Mouse (Mus musculus): Measurements from ENCODE around the gene Ptprn. TPM values are rescaled to one million over a fixed set of nuclear protein-coding genes. Genes with fewer than 3 reads are reported as not detected.

The Ptprn gene
- polyA plus RNA-seq (2015; fragmentation: Nextera tagmentation; extraction: Ambion mirVana): 36.9 and 40.6 TPM in 2 replicates

DNA sequence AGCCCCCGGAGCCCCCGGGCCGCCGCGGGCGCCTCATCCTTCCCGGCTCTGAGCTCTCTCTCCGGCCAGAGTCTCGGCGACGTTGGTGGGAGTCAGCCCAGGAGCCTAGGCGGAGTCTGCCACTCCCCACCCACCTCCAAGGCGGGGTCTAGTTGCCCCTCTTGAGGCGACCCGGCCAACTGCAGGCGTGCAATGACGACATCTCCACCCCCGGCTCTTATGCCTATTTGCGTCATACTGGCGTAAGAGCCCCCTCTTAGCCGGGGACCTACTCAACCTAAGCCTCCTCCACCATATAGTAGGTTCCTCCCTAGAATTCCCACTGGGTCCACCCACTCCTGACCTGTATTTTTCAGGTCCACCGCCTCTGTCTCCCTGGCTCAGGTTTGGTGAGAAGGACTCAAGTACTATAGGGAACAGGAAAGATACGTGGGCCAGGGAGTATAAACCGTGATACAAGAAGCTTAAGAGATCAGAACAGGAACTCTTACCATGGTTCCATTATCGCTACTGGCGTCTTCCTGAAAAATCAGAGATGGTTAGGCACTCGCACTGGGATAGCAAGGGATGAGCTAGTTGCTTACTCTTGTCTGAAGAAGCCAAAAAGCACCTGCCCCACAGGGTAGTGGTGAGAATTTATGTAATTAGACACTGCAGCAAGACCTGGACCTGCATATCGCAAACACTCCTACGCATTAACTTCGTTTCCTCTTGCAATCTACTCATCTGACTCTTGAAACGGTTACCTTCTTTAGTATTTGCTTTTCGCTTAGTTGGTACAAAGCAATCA lies at the start of gene Ptprn:
Ptprn (minus strand) TSS at position 412 of the 790 bp plus-strand sequence.
- H3K27ac ChIP-seq (ENCODE audit: low read depth, low read length): peak within 1 kb of the TSS; percentile 64; the same call in 1 of the 2 replicates
- H3K4me3 ChIP-seq (ENCODE audit: low read length): peak within 1 kb of the TSS; percentile 71
- H3K9me3 ChIP-seq (ENCODE audit: control insufficient read depth, low read length): no peaks in the 10 kb centered on the region
- H3K4me2 ChIP-seq (ENCODE audit: low read length): peak within 1 kb of the TSS; percentile 56
- ATAC-seq: peak; percentile 92
- WGBS: 10% methylated on average over 29 of the region's 32 CpGs
- H3K36me3 ChIP-seq (ENCODE audit: control insufficient read depth, insufficient read depth, low read length): no peaks in the 10 kb centered on the region
- H3K27me3 ChIP-seq (replicated peaks; ENCODE audit: control insufficient read depth, insufficient read depth, low read length): peaks cover 3% of the 10 kb centered on the region; the same call in 1 of the 2 replicates
- H3K4me1 ChIP-seq (ENCODE audit: control insufficient read depth, insufficient read depth, low read depth, low read length): no peaks in the 10 kb centered on the region; the same call in 1 of the 2 replicates
- peak within 1 kb of the TSS; percentile 76 for H3K9ac ChIP-seq (ENCODE audit: low read depth, low read length)

DNA sequence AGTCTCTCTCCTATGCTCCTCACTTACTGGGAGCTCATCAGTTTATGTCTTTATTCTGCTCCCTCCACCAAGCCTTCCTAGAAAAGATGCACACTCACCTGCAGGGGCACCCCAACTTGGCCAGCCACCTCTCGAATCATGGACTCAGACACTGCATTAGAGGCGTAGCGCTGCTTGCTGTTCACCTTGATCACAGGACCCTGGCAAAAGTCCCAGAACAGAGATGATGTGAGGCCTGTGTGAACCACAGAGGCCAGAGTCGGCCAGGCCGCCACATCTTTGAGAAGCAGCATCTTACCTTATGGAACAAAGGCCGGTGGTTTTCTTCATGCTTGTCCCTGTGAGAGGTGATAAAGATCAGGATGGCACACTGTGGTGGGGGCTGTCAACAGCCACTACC lies 47.4 kb upstream of the Ptprn start:
- H3K9ac ChIP-seq (ENCODE audit: low read depth, low read length): no peak overlapping the region
- no peak overlapping the region for H3K27ac ChIP-seq (ENCODE audit: low read depth, low read length)
- H3K4me3 ChIP-seq (ENCODE audit: low read length): no peak overlapping the region
- no peaks in the 10 kb centered on the region for H3K27me3 ChIP-seq (replicated peaks; ENCODE audit: control insufficient read depth, insufficient read depth, low read length)
- H3K4me2 ChIP-seq (ENCODE audit: low read length): no peak overlapping the region
- no peak for ATAC-seq
- peaks cover 6% of the 10 kb centered on the region for H3K4me1 ChIP-seq (ENCODE audit: control insufficient read depth, insufficient read depth, low read depth, low read length)
- H3K36me3 ChIP-seq (ENCODE audit: control insufficient read depth, insufficient read depth, low read length): peaks cover 41% of the 10 kb centered on the region
- H3K9me3 ChIP-seq (ENCODE audit: control insufficient read depth, low read length): no peaks in the 10 kb centered on the region
- 92% methylated on average over 6 of the region's 6 CpGs for WGBS

DNA sequence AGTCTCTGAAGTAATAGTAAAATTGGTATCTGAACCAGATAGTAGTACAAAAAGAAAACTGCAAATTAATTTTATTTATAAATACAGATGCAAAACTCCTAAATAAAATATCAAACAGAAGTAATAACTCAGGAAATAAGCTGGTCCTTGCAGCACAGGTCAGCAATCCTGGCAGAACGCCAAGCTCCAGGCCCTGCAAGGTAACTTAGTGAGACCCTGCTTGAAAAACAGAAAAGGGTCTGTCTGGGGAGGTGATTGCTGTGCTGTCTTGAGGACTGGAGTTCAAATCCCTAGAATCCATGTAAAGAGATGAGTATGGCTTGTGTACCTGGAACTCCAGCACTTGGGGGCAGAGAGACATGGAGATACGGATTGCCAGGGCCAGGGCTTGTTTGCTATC lies 40.4 kb upstream of the Ptprn start:
- ATAC-seq: no peak
- Histone ChIP-seq H3K4me2 (ENCODE audit: low read length) (no peak overlapping the region), H3K27me3 (replicated peaks; ENCODE audit: control insufficient read depth, insufficient read depth, low read length) (no peaks in the 10 kb centered on the region), H3K4me3 (ENCODE audit: low read length) (no peak overlapping the region), H3K27ac (ENCODE audit: low read depth, low read length) (no peak overlapping the region), H3K36me3 (ENCODE audit: control insufficient read depth, insufficient read depth, low read length) (peaks cover 12% of the 10 kb centered on the region; the same call in 1 of the 2 replicates), H3K9me3 (ENCODE audit: control insufficient read depth, low read length) (no peaks in the 10 kb centered on the region), H3K4me1 (ENCODE audit: control insufficient read depth, insufficient read depth, low read depth, low read length) (no peaks in the 10 kb centered on the region), H3K9ac (ENCODE audit: low read depth, low read length) (no peak overlapping the region)
- WGBS: 85% methylated on average over 2 of the region's 2 CpGs

DNA sequence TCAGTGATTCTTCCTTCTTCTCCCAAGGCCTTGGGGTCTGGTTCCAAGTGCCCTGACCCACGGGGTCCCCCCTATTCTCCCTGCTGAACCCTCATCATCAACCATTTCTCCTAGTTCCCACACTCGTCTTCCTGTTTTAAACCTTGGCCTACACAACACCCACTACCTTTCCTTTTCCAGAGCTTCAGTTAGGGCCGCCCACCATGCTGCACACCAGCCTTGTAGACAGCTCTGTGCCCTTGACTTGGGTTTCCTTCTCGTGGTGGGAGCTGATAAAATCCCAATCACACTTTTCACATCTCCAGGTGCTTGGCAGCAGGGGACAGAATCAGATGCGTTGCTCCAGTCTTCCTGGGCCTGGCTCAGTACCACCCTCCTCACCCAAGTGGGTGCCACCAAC lies 30.0 kb upstream of the Ptprn start:
- Histone ChIP-seq H3K4me2 (ENCODE audit: low read length) (no peak overlapping the region), H3K4me1 (ENCODE audit: control insufficient read depth, insufficient read depth, low read depth, low read length) (peaks cover 8% of the 10 kb centered on the region), H3K9me3 (ENCODE audit: control insufficient read depth, low read length) (no peaks in the 10 kb centered on the region), H3K27me3 (replicated peaks; ENCODE audit: control insufficient read depth, insufficient read depth, low read length) (no peaks in the 10 kb centered on the region), H3K9ac (ENCODE audit: low read depth, low read length) (no peak overlapping the region), H3K27ac (ENCODE audit: low read depth, low read length) (no peak overlapping the region), H3K36me3 (ENCODE audit: control insufficient read depth, insufficient read depth, low read length) (no peaks in the 10 kb centered on the region), H3K4me3 (ENCODE audit: low read length) (no peak overlapping the region)
- no peak for ATAC-seq
- WGBS: 79% methylated on average over 5 of the region's 5 CpGs

DNA sequence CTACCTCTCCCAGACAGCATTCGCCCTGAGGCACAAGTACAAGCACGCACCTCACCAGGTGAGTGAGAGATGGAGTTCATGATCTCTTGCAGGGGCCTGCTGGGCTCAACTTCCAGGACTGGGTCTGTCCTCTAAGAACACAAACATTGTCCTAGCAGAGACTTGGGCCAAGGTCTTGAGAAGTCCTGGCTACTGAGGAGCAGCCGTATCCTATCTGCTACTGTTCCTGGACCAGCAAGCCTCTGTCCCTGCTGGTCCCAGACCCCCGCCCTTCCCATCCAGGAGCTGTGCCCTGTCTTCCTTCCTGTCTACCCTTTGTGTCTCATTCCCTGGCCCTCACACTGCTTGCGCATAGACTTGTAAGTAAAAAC lies 29.0 kb upstream of the Ptprn start:
- no peak for ATAC-seq
- WGBS: 81% methylated on average over 5 of the region's 5 CpGs

DNA sequence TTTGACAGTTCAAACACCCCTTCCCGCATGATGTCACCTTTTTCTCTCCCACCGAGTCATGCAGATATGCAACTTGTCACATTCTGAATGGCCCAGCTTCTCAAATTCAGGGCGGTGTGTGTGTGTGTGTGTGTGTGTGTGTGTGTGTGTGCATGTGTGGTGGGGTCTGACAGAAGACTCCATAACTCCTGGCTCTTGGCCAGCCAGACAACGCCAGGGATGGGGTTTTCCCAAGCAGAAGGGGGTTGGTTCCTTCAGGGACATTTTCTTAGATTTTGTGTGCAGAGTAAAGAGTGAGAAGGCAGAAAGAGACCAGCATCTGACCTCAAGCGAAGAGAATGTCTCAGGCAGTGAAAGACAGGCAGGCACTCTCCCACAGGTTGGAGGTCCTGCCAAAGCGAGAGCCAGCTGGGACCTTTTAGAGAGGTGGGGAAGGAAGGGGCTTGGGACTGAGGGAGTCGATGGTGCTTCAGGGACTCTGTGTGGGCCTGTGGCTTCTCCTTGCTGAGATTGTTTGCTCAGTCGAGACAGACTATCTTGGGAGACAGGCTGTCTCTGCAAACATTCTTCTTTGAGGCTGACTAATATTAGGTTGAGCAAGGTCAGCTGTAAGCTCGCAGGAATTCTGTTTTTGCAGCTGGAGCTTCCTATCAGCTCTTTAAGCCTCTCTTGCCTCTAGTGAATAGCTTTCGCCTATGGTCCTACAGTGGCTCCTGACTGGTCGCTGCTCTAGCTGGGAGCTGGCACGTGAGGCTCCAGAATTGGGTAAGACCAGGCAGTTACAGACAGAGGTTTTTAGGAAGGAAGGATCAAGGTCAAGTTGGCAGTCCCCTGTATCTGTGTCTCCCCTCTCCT lies 28.4 kb upstream of the Ptprn start:
- H3K4me1 ChIP-seq (ENCODE audit: control insufficient read depth, insufficient read depth, low read depth, low read length): peaks cover 16% of the 10 kb centered on the region
- no peaks in the 10 kb centered on the region for H3K36me3 ChIP-seq (ENCODE audit: control insufficient read depth, insufficient read depth, low read length)
- no peaks in the 10 kb centered on the region for H3K9me3 ChIP-seq (ENCODE audit: control insufficient read depth, low read length)
- no peak overlapping the region for H3K4me3 ChIP-seq (ENCODE audit: low read length)
- H3K27ac ChIP-seq (ENCODE audit: low read depth, low read length): no peak overlapping the region
- no peak overlapping the region for H3K4me2 ChIP-seq (ENCODE audit: low read length)
- WGBS: 60% methylated on average over 12 of the region's 12 CpGs
- H3K27me3 ChIP-seq (replicated peaks; ENCODE audit: control insufficient read depth, insufficient read depth, low read length): no peaks in the 10 kb centered on the region
- H3K9ac ChIP-seq (ENCODE audit: low read depth, low read length): 0 out of 2 replicates have a peak overlapping the region, but pooled peaks have one; percentile 4
- ATAC-seq: no peak

More for the DNA sequence above, 29.0 kb upstream of the Ptprn start:
- no peak overlapping the region for H3K4me3 ChIP-seq (ENCODE audit: low read length)
- no peaks in the 10 kb centered on the region for H3K36me3 ChIP-seq (ENCODE audit: control insufficient read depth, insufficient read depth, low read length)
- no peak overlapping the region for H3K4me2 ChIP-seq (ENCODE audit: low read length)
- H3K4me1 ChIP-seq (ENCODE audit: control insufficient read depth, insufficient read depth, low read depth, low read length): peaks cover 16% of the 10 kb centered on the region
- H3K27me3 ChIP-seq (replicated peaks; ENCODE audit: control insufficient read depth, insufficient read depth, low read length): no peaks in the 10 kb centered on the region
- H3K9ac ChIP-seq (ENCODE audit: low read depth, low read length): no peak overlapping the region
- no peak overlapping the region for H3K27ac ChIP-seq (ENCODE audit: low read depth, low read length)
- H3K9me3 ChIP-seq (ENCODE audit: control insufficient read depth, low read length): no peaks in the 10 kb centered on the region

DNA sequence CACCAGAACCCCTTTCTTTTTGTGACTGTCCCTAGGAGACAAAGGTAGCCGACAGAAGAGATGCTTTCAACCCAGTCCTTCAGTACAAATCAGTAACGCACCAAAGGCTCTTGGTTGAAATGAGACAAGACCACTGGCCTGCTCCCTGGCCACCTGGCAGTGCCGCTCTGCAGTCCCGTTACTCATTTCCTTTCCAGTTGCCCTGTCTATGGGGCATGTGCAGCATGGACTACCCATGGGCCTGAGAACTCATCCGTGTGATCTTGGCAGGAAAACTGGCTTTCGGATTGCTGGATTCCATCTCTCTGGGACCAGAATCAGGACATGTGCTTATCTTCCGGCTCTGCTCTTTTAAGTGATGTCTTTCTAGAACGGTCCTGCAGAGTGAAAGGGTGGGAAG lies 27.0 kb upstream of the Ptprn start:
- WGBS: 79% methylated on average over 8 of the region's 8 CpGs

DNA sequence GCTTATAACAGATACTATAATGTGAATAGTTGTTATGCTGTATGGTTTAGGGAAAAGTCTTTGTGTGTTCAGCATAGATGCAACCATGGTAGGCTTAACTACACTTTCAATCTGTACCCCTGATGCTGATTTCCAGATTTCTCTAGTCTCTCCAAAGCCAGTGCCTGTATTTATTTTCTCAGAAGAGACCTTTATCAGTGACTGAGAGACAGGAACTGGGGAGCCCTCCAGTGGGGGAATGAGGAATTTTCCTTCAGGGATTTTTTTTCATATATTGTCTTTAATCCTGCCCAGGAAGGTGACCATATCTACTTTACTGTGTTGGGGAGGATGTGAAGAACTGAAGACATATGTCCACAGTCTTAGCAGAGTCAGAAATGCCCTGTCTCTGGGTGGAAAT lies 26.3 kb upstream of the Ptprn start:
- H3K27ac ChIP-seq (ENCODE audit: low read depth, low read length): peak overlapping the region; percentile 44
- H3K4me2 ChIP-seq (ENCODE audit: low read length): no peak overlapping the region
- ATAC-seq: no peak
- no peak overlapping the region for H3K4me3 ChIP-seq (ENCODE audit: low read length)
- H3K27me3 ChIP-seq (replicated peaks; ENCODE audit: control insufficient read depth, insufficient read depth, low read length): no peaks in the 10 kb centered on the region
- H3K36me3 ChIP-seq (ENCODE audit: control insufficient read depth, insufficient read depth, low read length): no peaks in the 10 kb centered on the region
- H3K9ac ChIP-seq (ENCODE audit: low read depth, low read length): no peak overlapping the region
- peaks cover 16% of the 10 kb centered on the region for H3K4me1 ChIP-seq (ENCODE audit: control insufficient read depth, insufficient read depth, low read depth, low read length)
- no peaks in the 10 kb centered on the region for H3K9me3 ChIP-seq (ENCODE audit: control insufficient read depth, low read length)

More for the DNA sequence above, 27.0 kb upstream of the Ptprn start:
- ATAC-seq: no peak
- H3K4me2 ChIP-seq (ENCODE audit: low read length): no peak overlapping the region
- H3K27ac ChIP-seq (ENCODE audit: low read depth, low read length): no peak overlapping the region; the same call in 1 of the 2 replicates
- no peaks in the 10 kb centered on the region for H3K36me3 ChIP-seq (ENCODE audit: control insufficient read depth, insufficient read depth, low read length)
- H3K4me1 ChIP-seq (ENCODE audit: control insufficient read depth, insufficient read depth, low read depth, low read length): peaks cover 16% of the 10 kb centered on the region
- H3K9ac ChIP-seq (ENCODE audit: low read depth, low read length): no peak overlapping the region
- no peaks in the 10 kb centered on the region for H3K27me3 ChIP-seq (replicated peaks; ENCODE audit: control insufficient read depth, insufficient read depth, low read length)
- H3K4me3 ChIP-seq (ENCODE audit: low read length): no peak overlapping the region
- H3K9me3 ChIP-seq (ENCODE audit: control insufficient read depth, low read length): no peaks in the 10 kb centered on the region

DNA sequence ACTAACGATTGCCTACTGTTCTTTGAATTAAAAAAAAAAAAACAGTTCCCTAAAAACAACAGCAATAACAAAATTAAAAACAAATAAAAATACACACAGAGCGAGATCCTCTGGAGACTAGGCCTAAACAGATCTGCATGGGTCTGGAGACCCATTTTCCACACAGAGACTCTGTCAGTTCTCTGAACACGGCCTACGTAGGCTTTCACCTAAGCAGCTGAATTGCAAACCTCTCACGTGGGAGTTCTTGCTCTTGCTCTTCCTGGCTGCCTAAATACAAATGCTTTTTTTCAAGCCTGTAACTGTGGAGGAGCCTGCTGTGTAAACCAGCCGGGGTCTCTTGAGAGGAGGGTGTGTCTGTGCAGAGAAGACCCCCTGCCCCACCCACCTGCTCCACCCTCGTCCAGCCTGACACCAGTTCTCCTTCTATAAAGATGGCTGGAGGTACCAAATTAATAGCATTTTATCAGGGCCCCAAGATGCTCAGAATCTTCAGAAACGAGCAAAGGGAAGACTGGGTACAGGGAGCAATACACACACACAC lies 25.7 kb upstream of the Ptprn start:
- WGBS: 25% methylated on average over 8 of the region's 8 CpGs
- H3K4me2 ChIP-seq (ENCODE audit: low read length): no peak overlapping the region
- no peak overlapping the region for H3K9ac ChIP-seq (ENCODE audit: low read depth, low read length)
- H3K4me3 ChIP-seq (ENCODE audit: low read length): no peak overlapping the region
- no peaks in the 10 kb centered on the region for H3K36me3 ChIP-seq (ENCODE audit: control insufficient read depth, insufficient read depth, low read length)
- peaks cover 16% of the 10 kb centered on the region for H3K4me1 ChIP-seq (ENCODE audit: control insufficient read depth, insufficient read depth, low read depth, low read length)
- no peak for ATAC-seq
- no peaks in the 10 kb centered on the region for H3K27me3 ChIP-seq (replicated peaks; ENCODE audit: control insufficient read depth, insufficient read depth, low read length)
- H3K9me3 ChIP-seq (ENCODE audit: control insufficient read depth, low read length): no peaks in the 10 kb centered on the region
- peak overlapping the region; percentile 77 for H3K27ac ChIP-seq (ENCODE audit: low read depth, low read length)

Data from hindbrain, embryonic 16.5 days (tissue).